Mouse (Mus musculus): ENCODE data around the gene Arhgap27. TPM values are rescaled to one million over a fixed set of nuclear protein-coding genes. Genes with fewer than 3 reads are reported as not detected.

Gene Arhgap27
- polyA plus RNA-seq, 1 experiment from 2014 or later: 8.5 TPM

- Histone ChIP-seq H3K4me1 (ENCODE audit: control insufficient read depth, insufficient read depth, low read length) (peaks cover 15% of the 10 kb centered on the region), H3K27me3 (ENCODE audit: control insufficient read depth, insufficient read depth, low read length) (no peaks in the 10 kb centered on the region), H3K36me3 (ENCODE audit: control insufficient read depth, insufficient read depth) (0 out of 2 replicates have a peak, but pooled peaks cover under 1% of the 10 kb centered on the region), H3K9me3 (replicated peaks; ENCODE audit: control insufficient read depth, low read length) (no peaks in the 10 kb centered on the region), H3K27ac (ENCODE audit: low read length) (no peak overlapping the region), H3K9ac (ENCODE audit: low read length) (peak overlapping the region; percentile 28), H3K4me3 (ENCODE audit: low read length) (peak overlapping the region; percentile 36), H3K4me2 (ENCODE audit: low read depth, low read length) (peak overlapping the region; percentile 20)
- WGBS: 67% methylated on average over 19 of the region's 19 CpGs
- ATAC-seq (replicated peaks; ENCODE audit: extremely low read depth, insufficient read depth, low FRiP score): no peak
Measured at GRCm38 (mm10) chr11:103344494-103345332, 18.8 kb downstream of the Arhgap27 start.

GRCm38 (mm10) chr11:103343881-103344280, 19.6 kb downstream of the Arhgap27 start:
- Histone ChIP-seq H3K9ac (ENCODE audit: low read length) (peak overlapping the region; percentile 28), H3K4me1 (ENCODE audit: control insufficient read depth, insufficient read depth, low read length) (peaks cover 15% of the 10 kb centered on the region), H3K9me3 (replicated peaks; ENCODE audit: control insufficient read depth, low read length) (no peaks in the 10 kb centered on the region), H3K4me3 (ENCODE audit: low read length) (peak overlapping the region; percentile 36), H3K27me3 (ENCODE audit: control insufficient read depth, insufficient read depth, low read length) (no peaks in the 10 kb centered on the region), H3K4me2 (ENCODE audit: low read depth, low read length) (peak overlapping the region; percentile 20), H3K36me3 (ENCODE audit: control insufficient read depth, insufficient read depth) (no peaks in the 10 kb centered on the region), H3K27ac (ENCODE audit: low read length) (no peak overlapping the region)
- WGBS: 62% methylated on average over 1 of the region's 1 CpGs
- no peak for ATAC-seq (replicated peaks; ENCODE audit: extremely low read depth, insufficient read depth, low FRiP score)

GRCm38 (mm10) chr11:103343063-103343462, 20.4 kb downstream of the Arhgap27 start:
- 82% methylated on average over 6 of the region's 6 CpGs for WGBS
- Histone ChIP-seq H3K9me3 (replicated peaks; ENCODE audit: control insufficient read depth, low read length) (no peaks in the 10 kb centered on the region), H3K4me1 (ENCODE audit: control insufficient read depth, insufficient read depth, low read length) (peaks cover 15% of the 10 kb centered on the region), H3K27me3 (ENCODE audit: control insufficient read depth, insufficient read depth, low read length) (no peaks in the 10 kb centered on the region), H3K36me3 (ENCODE audit: control insufficient read depth, insufficient read depth) (no peaks in the 10 kb centered on the region), H3K9ac (ENCODE audit: low read length) (no peak overlapping the region), H3K27ac (ENCODE audit: low read length) (no peak overlapping the region), H3K4me2 (ENCODE audit: low read depth, low read length) (no peak overlapping the region), H3K4me3 (ENCODE audit: low read length) (no peak overlapping the region)
- ATAC-seq (replicated peaks; ENCODE audit: extremely low read depth, insufficient read depth, low FRiP score): no peak

GRCm38 (mm10) chr11:103340677-103341076, 22.8 kb downstream of the Arhgap27 start:
- ATAC-seq (replicated peaks; ENCODE audit: extremely low read depth, insufficient read depth, low FRiP score): no peak
- WGBS: 58% methylated on average over 7 of the region's 7 CpGs

GRCm38 (mm10) chr11:103340130-103340529, 23.4 kb downstream of the Arhgap27 start:
- H3K9ac ChIP-seq (ENCODE audit: low read length): no peak overlapping the region
- no peaks in the 10 kb centered on the region for H3K36me3 ChIP-seq (ENCODE audit: control insufficient read depth, insufficient read depth)
- peak overlapping the region; percentile 36 for H3K4me2 ChIP-seq (ENCODE audit: low read depth, low read length)
- H3K27me3 ChIP-seq (ENCODE audit: control insufficient read depth, insufficient read depth, low read length): no peaks in the 10 kb centered on the region
- H3K4me3 ChIP-seq (ENCODE audit: low read length): 0 out of 2 replicates have a peak overlapping the region, but pooled peaks have one; percentile 5
- peaks cover 8% of the 10 kb centered on the region for H3K4me1 ChIP-seq (ENCODE audit: control insufficient read depth, insufficient read depth, low read length)
- ATAC-seq (replicated peaks; ENCODE audit: extremely low read depth, insufficient read depth, low FRiP score): no peak
- H3K27ac ChIP-seq (ENCODE audit: low read length): no peak overlapping the region
- WGBS: 66% methylated on average over 19 of the region's 19 CpGs
- H3K9me3 ChIP-seq (replicated peaks; ENCODE audit: control insufficient read depth, low read length): no peaks in the 10 kb centered on the region

More at GRCm38 (mm10) chr11:103340677-103341076, 22.8 kb downstream of the Arhgap27 start:
- H3K27ac ChIP-seq (ENCODE audit: low read length): no peak overlapping the region
- H3K4me1 ChIP-seq (ENCODE audit: control insufficient read depth, insufficient read depth, low read length): peaks cover 8% of the 10 kb centered on the region
- H3K36me3 ChIP-seq (ENCODE audit: control insufficient read depth, insufficient read depth): no peaks in the 10 kb centered on the region
- no peak overlapping the region for H3K9ac ChIP-seq (ENCODE audit: low read length)
- H3K4me2 ChIP-seq (ENCODE audit: low read depth, low read length): no peak overlapping the region
- no peak overlapping the region for H3K4me3 ChIP-seq (ENCODE audit: low read length)
- H3K27me3 ChIP-seq (ENCODE audit: control insufficient read depth, insufficient read depth, low read length): no peaks in the 10 kb centered on the region
- H3K9me3 ChIP-seq (replicated peaks; ENCODE audit: control insufficient read depth, low read length): no peaks in the 10 kb centered on the region

- Histone ChIP-seq H3K27ac (ENCODE audit: low read length) (no peak overlapping the region), H3K4me2 (ENCODE audit: low read depth, low read length) (peak overlapping the region; percentile 36), H3K36me3 (ENCODE audit: control insufficient read depth, insufficient read depth) (no peaks in the 10 kb centered on the region), H3K4me1 (ENCODE audit: control insufficient read depth, insufficient read depth, low read length) (peaks cover 8% of the 10 kb centered on the region), H3K4me3 (ENCODE audit: low read length) (0 out of 2 replicates have a peak overlapping the region, but pooled peaks have one; percentile 5), H3K27me3 (ENCODE audit: control insufficient read depth, insufficient read depth, low read length) (no peaks in the 10 kb centered on the region), H3K9ac (ENCODE audit: low read length) (no peak overlapping the region), H3K9me3 (replicated peaks; ENCODE audit: control insufficient read depth, low read length) (no peaks in the 10 kb centered on the region)
- WGBS: 44% methylated on average over 19 of the region's 19 CpGs
- no peak for ATAC-seq (replicated peaks; ENCODE audit: extremely low read depth, insufficient read depth, low FRiP score)
Measured at GRCm38 (mm10) chr11:103339414-103340119, 23.9 kb downstream of the Arhgap27 start.

GRCm38 (mm10) chr11:103338671-103339070, 24.8 kb downstream of the Arhgap27 start:
- ATAC-seq (replicated peaks; ENCODE audit: extremely low read depth, insufficient read depth, low FRiP score): no peak
- no peak overlapping the region for H3K9ac ChIP-seq (ENCODE audit: low read length)
- peaks cover 4% of the 10 kb centered on the region; the same call in 1 of the 2 replicates for H3K27me3 ChIP-seq (ENCODE audit: control insufficient read depth, insufficient read depth, low read length)
- H3K36me3 ChIP-seq (ENCODE audit: control insufficient read depth, insufficient read depth): no peaks in the 10 kb centered on the region
- H3K9me3 ChIP-seq (replicated peaks; ENCODE audit: control insufficient read depth, low read length): no peaks in the 10 kb centered on the region
- H3K4me2 ChIP-seq (ENCODE audit: low read depth, low read length): no peak overlapping the region
- H3K27ac ChIP-seq (ENCODE audit: low read length): no peak overlapping the region
- H3K4me3 ChIP-seq (ENCODE audit: low read length): no peak overlapping the region
- H3K4me1 ChIP-seq (ENCODE audit: control insufficient read depth, insufficient read depth, low read length): peaks cover 2% of the 10 kb centered on the region; the same call in 1 of the 2 replicates
- WGBS: 92% methylated on average over 6 of the region's 6 CpGs

- Histone ChIP-seq H3K4me3 (ENCODE audit: low read length) (no peak overlapping the region), H3K9ac (ENCODE audit: low read length) (no peak overlapping the region), H3K27ac (ENCODE audit: low read length) (no peak overlapping the region), H3K27me3 (ENCODE audit: control insufficient read depth, insufficient read depth, low read length) (peaks cover 9% of the 10 kb centered on the region; the same call in 1 of the 2 replicates), H3K36me3 (ENCODE audit: control insufficient read depth, insufficient read depth) (no peaks in the 10 kb centered on the region), H3K4me1 (ENCODE audit: control insufficient read depth, insufficient read depth, low read length) (peaks cover 6% of the 10 kb centered on the region; the same call in 1 of the 2 replicates), H3K4me2 (ENCODE audit: low read depth, low read length) (no peak overlapping the region), H3K9me3 (replicated peaks; ENCODE audit: control insufficient read depth, low read length) (no peaks in the 10 kb centered on the region)
- 86% methylated on average over 7 of the region's 7 CpGs for WGBS
- ATAC-seq (replicated peaks; ENCODE audit: extremely low read depth, insufficient read depth, low FRiP score): no peak
Measured at GRCm38 (mm10) chr11:103338119-103338518, 25.4 kb downstream of the Arhgap27 start.

GRCm38 (mm10) chr11:103337180-103337579, 26.3 kb downstream of the Arhgap27 start:
- Histone ChIP-seq H3K4me3 (ENCODE audit: low read length) (no peak overlapping the region), H3K9ac (ENCODE audit: low read length) (no peak overlapping the region), H3K9me3 (replicated peaks; ENCODE audit: control insufficient read depth, low read length) (no peaks in the 10 kb centered on the region), H3K4me2 (ENCODE audit: low read depth, low read length) (no peak overlapping the region), H3K27me3 (ENCODE audit: control insufficient read depth, insufficient read depth, low read length) (peaks cover 9% of the 10 kb centered on the region; the same call in 1 of the 2 replicates), H3K36me3 (ENCODE audit: control insufficient read depth, insufficient read depth) (no peaks in the 10 kb centered on the region), H3K27ac (ENCODE audit: low read length) (no peak overlapping the region), H3K4me1 (ENCODE audit: control insufficient read depth, insufficient read depth, low read length) (peaks cover 6% of the 10 kb centered on the region; the same call in 1 of the 2 replicates)
- WGBS: 86% methylated on average over 2 of the region's 2 CpGs
- ATAC-seq (replicated peaks; ENCODE audit: extremely low read depth, insufficient read depth, low FRiP score): no peak
